ENCODE assay signal across 1 mouse cellular context in the genomic region with DNA sequence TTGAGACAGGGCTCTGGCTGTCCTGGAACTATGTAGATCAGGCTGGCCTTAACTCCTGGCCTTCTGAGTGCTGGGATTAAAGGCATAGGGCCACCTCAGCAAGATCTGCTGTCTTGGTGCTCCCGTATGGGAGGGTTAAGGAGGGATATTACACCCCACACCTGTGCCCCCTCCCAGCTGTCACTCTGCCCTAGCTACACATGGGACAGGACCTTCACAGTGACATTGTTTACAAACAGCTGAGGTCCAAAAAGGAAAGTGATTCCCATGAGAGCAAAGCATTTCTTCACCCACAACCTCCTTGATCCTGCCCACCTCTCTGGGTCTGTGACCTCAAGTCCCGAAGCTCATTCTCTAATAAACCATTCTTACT.
TF ChIP-seq lines count a peak whose summit lies in the region.

No protein-coding gene starts in this region.

TF ChIP-seq in myocyte, 11 proteins besides CTCF, POLR2A, EP300 and RAD21:
- peak; percentile 47 to 94 (median 72) for TF ChIP-seq MYOD1 (IDR thresholded peaks at IDR 0.05; ENCODE audit: control insufficient read depth in 1 of 3, insufficient read length in 2 of 3, low read depth in 2 of 3)
- TF ChIP-seq SRF (IDR thresholded peaks at IDR 0.05; ENCODE audit: control insufficient read depth, insufficient read length, low read depth) = no peak
- TF ChIP-seq REST (IDR thresholded peaks at IDR 0.05; ENCODE audit: insufficient read depth, insufficient read length) = no peak
- peak; percentile 9 for TF ChIP-seq TCF12 (IDR thresholded peaks at IDR 0.05; ENCODE audit: insufficient read depth, poor library complexity, severe bottlenecking)
- peak in 2 of 3 experiments; percentile 85 to 86 for TF ChIP-seq MYOG (IDR thresholded peaks at IDR 0.05; ENCODE audit: control insufficient read depth in 1 of 3, insufficient read depth in 1 of 3, insufficient read length in 2 of 3, low read depth in 2 of 3)
- peak; percentile 48 for TF ChIP-seq TCF3 (IDR thresholded peaks at IDR 0.05; ENCODE audit: insufficient read length, low read depth)
